Mouse (Mus musculus) thymus, postnatal 10 days (tissue): ENCODE results near the gene Rnf185.

Experiments
- DNase-seq, 2 experiments: peaks; one replicate each; pipeline ENCODE4 v3.0.0; 2021; ENCODE audit warnings: low spot score in 2 of 2

Rnf185 gene

GRCm38 (mm10) chr11:3444875-3445274 lies 7.3 kb downstream of the Rnf185 start:
- no peak for DNase-seq

GRCm38 (mm10) chr11:3443091-3443490 lies 9.1 kb downstream of the Rnf185 start:
- no peak for DNase-seq

- DNase-seq = no peak
These were observed 9.5 kb downstream of the Rnf185 start for GRCm38 (mm10) chr11:3442677-3443076.

GRCm38 (mm10) chr11:3441696-3442443 lies 10.3 kb downstream of the Rnf185 start:
- no peak for DNase-seq

- no peak for DNase-seq
These were observed 14.5 kb downstream of the Rnf185 start for GRCm38 (mm10) chr11:3437621-3438020.

- no peak for DNase-seq
These were observed 18.4 kb downstream of the Rnf185 start for GRCm38 (mm10) chr11:3433809-3434208.

GRCm38 (mm10) chr11:3431976-3432603 lies 20.1 kb downstream of the Rnf185 start:
- no peak for DNase-seq

GRCm38 (mm10) chr11:3431515-3431914 lies 20.6 kb downstream of the Rnf185 start:
- no peak for DNase-seq

GRCm38 (mm10) chr11:3428632-3429031 lies 23.5 kb downstream of the Rnf185 start:
- DNase-seq = no peak

- DNase-seq = no peak
These were observed 24.4 kb downstream of the Rnf185 start for GRCm38 (mm10) chr11:3427697-3428230.

- no peak for DNase-seq
These were observed 29.9 kb downstream of the Rnf185 start for GRCm38 (mm10) chr11:3422242-3422641.

- DNase-seq = no peak
These were observed 33.4 kb downstream of the Rnf185 start for GRCm38 (mm10) chr11:3418741-3419140.

- no peak for DNase-seq
These were observed 34.4 kb downstream of the Rnf185 start for GRCm38 (mm10) chr11:3417795-3418194.

- no peak for DNase-seq
These were observed 35.8 kb downstream of the Rnf185 start for GRCm38 (mm10) chr11:3416399-3416798.

- DNase-seq = no peak
These were observed 40.1 kb downstream of the Rnf185 start for GRCm38 (mm10) chr11:3412111-3412510.

- peak; percentile 95 to 97 for DNase-seq
These were observed 43.0 kb downstream of the Rnf185 start, which contains the start of gene Limk2 for GRCm38 (mm10) chr11:3408997-3409732. Gene Limk2 (minus strand): TSS chr11:3409189.

GRCm38 (mm10) chr11:3408131-3408996 lies 43.8 kb downstream of the Rnf185 start:
- peak in 1 of 2 experiments; percentile 4 for DNase-seq

- DNase-seq = no peak
These were observed 47.7 kb downstream of the Rnf185 start for GRCm38 (mm10) chr11:3404287-3405047.

GRCm38 (mm10) chr11:3403024-3403423 lies 49.1 kb downstream of the Rnf185 start:
- DNase-seq = no peak

GRCm38 (mm10) chr11:3398318-3398717 lies 53.8 kb downstream of the Rnf185 start:
- DNase-seq = no peak

- DNase-seq = no peak
These were observed 55.6 kb downstream of the Rnf185 start for GRCm38 (mm10) chr11:3396562-3396961.
